Mouse (Mus musculus) spleen, adult 10 weeks (tissue): ENCODE data around the gene Gm20843. TPM values are rescaled to one million over a fixed set of nuclear protein-coding genes. Genes with fewer than 3 reads are reported as not detected.

ENCODE experiments used
- polyA plus RNA-seq: library from polyadenylated mRNA; stranded (reverse); fragments of 350-450 nt; fragmentation: Illumina TruSeq; extraction: RNeasy Lipid Tissue Mini Kit (QIAGEN cat#74804); gene quantifications from one replicate; pipeline ENCODE4 v1.2.3, GENCODE M21; 2015; ENCODE audit warnings: low replicate concordance; ENCODE audit not compliant: insufficient read depth

The Gm20843 gene
- polyA plus RNA-seq = not detected

DNA sequence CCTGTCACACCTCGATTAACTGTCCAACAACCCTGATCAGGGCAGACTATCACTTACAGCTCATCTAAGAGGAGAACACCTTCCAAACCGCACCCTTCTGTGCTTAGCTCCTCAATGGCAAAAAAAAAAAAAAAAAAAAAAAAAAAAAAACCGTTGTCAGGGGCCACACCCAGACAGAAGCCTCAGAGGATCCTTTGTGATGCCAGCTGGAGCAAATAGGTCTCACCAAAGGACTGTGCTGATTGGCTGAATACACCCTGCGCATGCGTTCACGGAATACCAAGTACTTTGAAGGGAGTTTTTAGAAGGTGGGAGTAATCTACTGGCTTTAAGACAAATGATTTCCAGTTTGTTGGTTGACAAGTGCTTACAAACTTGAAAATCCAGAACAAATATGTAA is at the start of gene Gm20843:
TSS of gene Gm20843 (minus strand) at position 101 of the 400 bp plus-strand sequence.

